Mouse (Mus musculus) cortical plate, adult 2 months (tissue): ENCODE measurements around the gene Phrf1.

Source experiments
- CTCF ChIP-seq: fragments of 200-500 bp; IDR thresholded peaks from 2 replicates; pipeline ENCODE4 v1.5.1; 2011; ENCODE audit warnings: mild to moderate bottlenecking, control low read depth, low read length; ENCODE audit not compliant: insufficient read depth; ENCODE audit errors: extremely low read depth
- POLR2A ChIP-seq: fragments of 200-500 bp; IDR thresholded peaks from 2 replicates; pipeline ENCODE4 v1.6.1; 2011; ENCODE audit warnings: mild to moderate bottlenecking, low read length, control low read depth; ENCODE audit not compliant: insufficient read depth; ENCODE audit errors: extremely low read depth

DNA sequence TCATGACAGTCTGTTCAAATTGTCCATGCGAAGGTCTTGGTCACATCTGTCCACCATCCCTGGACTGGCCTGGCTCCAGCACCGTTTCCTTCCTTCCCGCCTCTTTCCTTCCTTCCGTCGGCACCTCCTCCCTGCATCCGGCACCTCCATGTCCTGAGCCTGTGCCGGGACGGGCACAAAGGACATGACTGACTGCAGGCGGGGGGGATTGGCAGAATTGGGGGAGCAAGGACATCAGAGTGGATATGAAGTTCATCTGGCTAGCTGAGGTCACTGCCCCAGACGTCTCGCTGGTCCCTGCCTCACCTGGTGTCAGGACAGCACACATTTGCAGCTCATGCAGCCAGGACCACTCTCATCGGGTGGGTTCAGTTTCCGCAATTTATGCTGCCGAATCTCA is 37.5 kb upstream of the Phrf1 start:
- TF ChIP-seq CTCF (no peak), POLR2A (no peak)
